Mouse (Mus musculus): Measurements from ENCODE around the gene Ulbp1. TPM values are rescaled to one million over a fixed set of nuclear protein-coding genes. Genes with fewer than 3 reads are reported as not detected.

Ulbp1 gene
- 0.68 and 0.77 TPM in 2 replicates for polyA plus RNA-seq (2012)

GRCm38 (mm10) chr10:7473197-7473889 lies at the start of gene Ulbp1:
Gene Ulbp1 (minus strand): TSS chr10:7473638.

Other genes with a start within 250 kb of the Ulbp1 start
- gene Lrp11, start 116.2 kb upstream of the Ulbp1 start, polyA plus RNA-seq (2012) = 1.4 and 2.3 TPM in 2 replicates
- gene Nup43, start 193.9 kb upstream of the Ulbp1 start, polyA plus RNA-seq (2012) = 0.41 and 1.4 TPM in 2 replicates
- gene Pcmt1, start 207.5 kb upstream of the Ulbp1 start, polyA plus RNA-seq (2012) = 49.7 and 50.1 TPM in 2 replicates
- gene Lats1, start 207.6 kb upstream of the Ulbp1 start, polyA plus RNA-seq (2012) = 5.8 and 8.4 TPM in 2 replicates